ENCODE assay signal across 9 mouse cellular contexts in genomic region chr12:117763247-117763646, GRCm38 (mm10). TPM values are rescaled to one million over a fixed set of nuclear protein-coding genes. Genes with fewer than 3 reads are reported as not detected.
DNase-seq lines count a peak whose midpoint lies in the region; ATAC-seq lines count a peak whose summit lies in the region.
"Had no signal": no experiment of that assay in that cellular context is flagged by ENCODE, and none has a peak within 500 bp of the region (broad histone marks: within the 10 kb centered on the region; RNA-seq: fewer than 3 reads in every experiment).

No protein-coding gene starts in this region.

- H3K9ac ChIP-seq in heart, embryonic 16.5 days (ENCODE audit: low read length), result no peak overlapping the region

- H3K9me3 ChIP-seq in heart, embryonic 16.5 days (replicated peaks; ENCODE audit: control insufficient read depth, low read length), result 0 out of 2 replicates have a peak, but pooled peaks cover 2% of the 10 kb centered on the region

- H3K4me3 ChIP-seq in heart, embryonic 16.5 days (ENCODE audit: low read length), result no peak overlapping the region

- H3K27me3 ChIP-seq in heart, embryonic 16.5 days (ENCODE audit: control insufficient read depth, insufficient read depth, low read length), result no peaks in the 10 kb centered on the region

- 57% methylated on average over 3 of the region's 3 CpGs for WGBS in heart, embryonic 16.5 days

- peaks cover 3% of the 10 kb centered on the region; the same call in 1 of the 2 replicates for H3K4me1 ChIP-seq in heart, embryonic 16.5 days (ENCODE audit: control insufficient read depth, insufficient read depth, low read length)

- H3K4me2 ChIP-seq in heart, embryonic 16.5 days (ENCODE audit: low read depth, low read length), result no peak overlapping the region

- peak; percentile 50; the same call in 1 of the 2 replicates for ATAC-seq in heart, embryonic 16.5 days (replicated peaks; ENCODE audit: extremely low read depth, insufficient read depth, low FRiP score)

- no peaks in the 10 kb centered on the region for H3K36me3 ChIP-seq in heart, embryonic 16.5 days (ENCODE audit: control insufficient read depth, insufficient read depth)

- H3K27ac ChIP-seq in heart, embryonic 16.5 days (ENCODE audit: low read length), result peak overlapping the region; percentile 46

- DNase-seq in adrenal gland, adult 2 months, result peak; percentile 31
- DNase-seq in adrenal gland, postnatal 25 days, result no peak
- peak; percentile 56 to 74 for DNase-seq in kidney, postnatal 25 days
- peak; percentile 72 for DNase-seq in lung, postnatal 10 days
- no peak for DNase-seq in right cerebral cortex, postnatal 14 days
- DNase-seq in left cerebral cortex, adult 11 months (ENCODE audit: low spot score), result no peak
- no peak for DNase-seq in right cerebral cortex, adult 2 months (ENCODE audit: low spot score in 2 of 2)
- DNase-seq: thymus, adult 18-20 months had no signal

RNA-seq across cellular contexts. Expression of gene Cdca7l, which starts 40.8 kb away (rescaled TPM):
- 1 to 10 TPM; 2.1 to 2.3 TPM for total RNA-seq in adrenal gland, adult 2 months (2021)
- 1.3 and 2.0 TPM in 2 replicates for polyA plus RNA-seq in adrenal gland, adult 2 months (2012; rRNA removed)
- 5.0 and 7.5 TPM in 2 replicates for total RNA-seq in adrenal gland, postnatal 25 days (2021)
- polyA plus RNA-seq in heart, embryonic 16.5 days (2015; fragmentation: Nextera tagmentation; extraction: Ambion mirVana), result 14.9 and 17.4 TPM in 2 replicates

Comparison
In these comparisons a context has a peak if more than half of its experiments do, and no peak if none do; other contexts are left out.
1. DNase-seq: peak in adrenal gland, adult 2 months (single experiment), kidney, postnatal 25 days (2 of 2) and lung, postnatal 10 days (single experiment); none in adrenal gland, postnatal 25 days (single experiment), right cerebral cortex, postnatal 14 days (single experiment), left cerebral cortex, adult 11 months (single experiment) and right cerebral cortex, adult 2 months (0 of 2).